ENCODE assay signal across 12 mouse cellular contexts in the genomic region with DNA sequence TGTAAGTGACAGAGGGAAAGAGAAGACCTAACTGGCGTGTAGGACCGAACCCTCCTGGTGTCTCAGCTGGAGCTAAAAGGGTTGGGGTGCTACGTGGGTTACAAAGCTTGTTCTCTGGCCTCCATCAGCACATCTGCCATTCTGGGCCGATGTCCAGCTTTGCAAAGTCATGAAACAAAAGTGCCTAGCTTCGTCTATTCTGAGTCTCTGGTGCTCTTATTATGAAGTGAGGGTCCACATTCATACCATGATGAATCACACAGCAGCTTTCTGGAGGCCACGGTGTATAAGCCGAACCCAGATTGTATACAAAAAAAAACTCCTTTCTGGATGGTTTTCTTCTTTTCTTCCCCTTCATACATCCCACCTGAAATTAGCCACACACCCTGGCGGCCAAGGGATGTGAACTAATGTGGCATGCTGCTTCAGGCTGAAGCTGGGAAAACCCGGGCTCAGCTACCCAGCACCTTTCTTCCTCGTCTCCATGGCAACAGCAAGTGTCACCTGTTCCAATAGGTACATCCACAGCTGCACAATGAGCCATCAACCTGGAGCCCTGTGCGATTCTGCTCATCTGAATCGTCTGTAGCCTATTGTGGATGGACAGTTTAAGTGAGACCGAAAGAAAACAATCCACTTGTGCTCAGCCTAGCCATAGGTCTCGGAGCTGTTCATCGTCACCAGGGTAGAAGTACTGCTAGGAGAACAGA.
DNase-seq lines count a peak whose midpoint lies in the region; ATAC-seq and TF ChIP-seq lines count a peak whose summit lies in the region.
"Had no signal": no experiment of that assay in that cellular context is flagged by ENCODE, and none has a peak within 500 bp of the region (broad histone marks: within the 10 kb centered on the region; RNA-seq: fewer than 3 reads in every experiment).

No protein-coding gene starts in this region.

- no peaks in the 10 kb centered on the region for H3K27me3 ChIP-seq in forebrain, embryonic 13.5 days
- H3K27me3 ChIP-seq in forebrain, embryonic 12.5 days: no peaks in the 10 kb centered on the region
- no peaks in the 10 kb centered on the region for H3K27me3 ChIP-seq in limb, embryonic 14.5 days (ENCODE audit: control insufficient read depth, insufficient read depth, low read length)
- H3K27me3 ChIP-seq in limb, embryonic 10.5 days (ENCODE audit: low read depth, poor library complexity, severe bottlenecking): no peaks in the 10 kb centered on the region
- H3K27me3 ChIP-seq: limb, embryonic 15.5 days; neural tube, embryonic 12.5 days had no signal

- TF ChIP-seq CTCF in embryonic fibroblast, embryonic 13.5 days (IDR thresholded peaks at IDR 0.05; ENCODE audit: borderline replicate concordance, insufficient read depth, low read length): no peak

- no peak for TF ChIP-seq POLR2A in limb, embryonic 14.5 days (IDR thresholded peaks at IDR 0.05; ENCODE audit: borderline replicate concordance, extremely low read depth, insufficient read depth, insufficient read length)
- TF ChIP-seq POLR2A in embryonic fibroblast, embryonic 13.5 days (IDR thresholded peaks at IDR 0.05; ENCODE audit: low read depth, low read length): no peak

- WGBS in forebrain, embryonic 13.5 days: 64% methylated on average over 15 of the region's 15 CpGs
- 75% methylated on average over 15 of the region's 15 CpGs for WGBS in forebrain, embryonic 12.5 days
- WGBS in limb, embryonic 14.5 days: 73% methylated on average over 15 of the region's 15 CpGs
- 87% methylated on average over 15 of the region's 15 CpGs for WGBS in limb, embryonic 10.5 days

- peak; percentile 45 for DNase-seq in limb, embryonic 14.5 days (ENCODE audit: low spot score)
- no peak for DNase-seq in limb, embryonic 10.5 days (ENCODE audit: low spot score)
- peak; percentile 40 to 54 for DNase-seq in right cerebral cortex, adult 2 months (ENCODE audit: low spot score in 2 of 2)
- DNase-seq: embryo, embryonic 11 days; lung, postnatal 4 days had no signal

- peaks cover 6% of the 10 kb centered on the region; the same call in 1 of the 2 replicates for H3K4me1 ChIP-seq in forebrain, embryonic 13.5 days
- H3K4me1 ChIP-seq in forebrain, embryonic 12.5 days: 0 out of 2 replicates have a peak, but pooled peaks cover 3% of the 10 kb centered on the region
- H3K4me1 ChIP-seq in limb, embryonic 14.5 days (ENCODE audit: control insufficient read depth, insufficient read depth, low read length): 0 out of 2 replicates have a peak, but pooled peaks cover 2% of the 10 kb centered on the region
- no peaks in the 10 kb centered on the region for H3K4me1 ChIP-seq in limb, embryonic 10.5 days
- peaks cover 12% of the 10 kb centered on the region for H3K4me1 ChIP-seq in embryonic fibroblast, embryonic 13.5 days (ENCODE audit: control insufficient read depth, insufficient read depth, low read length)
- H3K4me1 ChIP-seq: limb, embryonic 15.5 days; neural tube, embryonic 12.5 days had no signal

- H3K4me2 ChIP-seq in forebrain, embryonic 13.5 days: no peak overlapping the region
- H3K4me2 ChIP-seq in forebrain, embryonic 12.5 days: no peak overlapping the region
- H3K4me2 ChIP-seq in limb, embryonic 14.5 days (replicated peaks; ENCODE audit: low read depth, low read length, severe bottlenecking): no peak overlapping the region
- H3K4me2 ChIP-seq: limb, embryonic 15.5 days; neural tube, embryonic 12.5 days had no signal

- no peak overlapping the region for H3K4me3 ChIP-seq in forebrain, embryonic 13.5 days
- no peak overlapping the region for H3K4me3 ChIP-seq in forebrain, embryonic 12.5 days (replicated peaks)
- H3K4me3 ChIP-seq in limb, embryonic 14.5 days (replicated peaks; ENCODE audit: low read length): no peak overlapping the region
- H3K4me3 ChIP-seq in limb, embryonic 10.5 days: no peak overlapping the region
- H3K4me3 ChIP-seq in embryonic fibroblast, embryonic 13.5 days (ENCODE audit: insufficient read depth, low read length): no peak overlapping the region
- H3K4me3 ChIP-seq: limb, embryonic 15.5 days; neural tube, embryonic 12.5 days had no signal

- H3K36me3 ChIP-seq in forebrain, embryonic 13.5 days (ENCODE audit: poor library complexity, severe bottlenecking): no peaks in the 10 kb centered on the region
- no peaks in the 10 kb centered on the region for H3K36me3 ChIP-seq in forebrain, embryonic 12.5 days (replicated peaks)
- H3K36me3 ChIP-seq in limb, embryonic 14.5 days (ENCODE audit: control insufficient read depth, insufficient read depth, low read length): no peaks in the 10 kb centered on the region
- no peaks in the 10 kb centered on the region for H3K36me3 ChIP-seq in limb, embryonic 10.5 days
- H3K36me3 ChIP-seq: limb, embryonic 15.5 days; neural tube, embryonic 12.5 days had no signal

- H3K27ac ChIP-seq in forebrain, embryonic 13.5 days: no peak overlapping the region
- no peak overlapping the region for H3K27ac ChIP-seq in forebrain, embryonic 12.5 days
- H3K27ac ChIP-seq in limb, embryonic 14.5 days (replicated peaks; ENCODE audit: low read depth, low read length): no peak overlapping the region
- no peak overlapping the region for H3K27ac ChIP-seq in limb, embryonic 10.5 days
- peak overlapping the region; percentile 23; the same call in 1 of the 2 replicates for H3K27ac ChIP-seq in embryonic fibroblast, embryonic 13.5 days (ENCODE audit: insufficient read depth, low read length)
- H3K27ac ChIP-seq: limb, embryonic 15.5 days; neural tube, embryonic 12.5 days had no signal

- H3K9ac ChIP-seq in forebrain, embryonic 13.5 days: no peak overlapping the region
- H3K9ac ChIP-seq in forebrain, embryonic 12.5 days: no peak overlapping the region
- no peak overlapping the region for H3K9ac ChIP-seq in limb, embryonic 14.5 days (ENCODE audit: low read depth, low read length, severe bottlenecking)
- H3K9ac ChIP-seq: limb, embryonic 15.5 days; neural tube, embryonic 12.5 days had no signal

- H3K9me3 ChIP-seq in forebrain, embryonic 13.5 days (replicated peaks): no peaks in the 10 kb centered on the region
- H3K9me3 ChIP-seq in forebrain, embryonic 12.5 days: no peaks in the 10 kb centered on the region
- no peaks in the 10 kb centered on the region for H3K9me3 ChIP-seq in limb, embryonic 14.5 days (ENCODE audit: control insufficient read depth, low read length)
- no peaks in the 10 kb centered on the region for H3K9me3 ChIP-seq in limb, embryonic 10.5 days (replicated peaks)
- H3K9me3 ChIP-seq: limb, embryonic 15.5 days; neural tube, embryonic 12.5 days had no signal

- peak; percentile 33 for ATAC-seq in forebrain, embryonic 13.5 days
- ATAC-seq in forebrain, embryonic 12.5 days (ENCODE audit: low FRiP score): no peak
- no peak for ATAC-seq in limb, embryonic 14.5 days (ENCODE audit: low FRiP score, low read depth)
- no peak for ATAC-seq in CD4-positive, CD25-positive, alpha-beta regulatory T cell, adult 4 months
- no peak for ATAC-seq in inflammation-experienced regulatory T-cells, adult 6 months
